Mouse (Mus musculus): ENCODE measurements around the gene Tigit. TPM values are rescaled to one million over a fixed set of nuclear protein-coding genes. Genes with fewer than 3 reads are reported as not detected.

Tigit gene
- polyA plus RNA-seq, 1 experiment from 2014 or later: not detected

DNA sequence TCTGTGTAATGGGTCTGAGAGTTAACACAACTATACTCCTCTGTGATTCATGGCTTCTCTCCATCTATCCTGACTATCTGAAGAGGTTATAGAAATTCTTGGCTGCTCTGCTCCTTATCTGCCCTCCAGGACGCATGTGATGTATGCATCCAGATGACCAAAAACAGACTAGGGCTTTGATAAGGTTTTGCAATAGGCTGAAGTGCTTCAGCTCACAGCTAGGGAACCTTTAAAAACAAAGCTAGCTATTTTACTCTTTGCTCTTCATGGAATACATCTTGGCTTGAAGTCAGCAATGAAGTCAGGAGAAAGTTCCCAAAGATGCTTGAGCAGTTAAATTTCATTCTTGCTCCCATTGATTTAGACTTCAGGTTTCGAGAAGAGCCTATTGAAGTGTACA lies 32.2 kb downstream of the Tigit start:
- no peak overlapping the region for H3K4me2 ChIP-seq (ENCODE audit: low read depth, low read length)
- H3K9me3 ChIP-seq (replicated peaks; ENCODE audit: control insufficient read depth, low read length): no peaks in the 10 kb centered on the region
- no peak overlapping the region for H3K9ac ChIP-seq (ENCODE audit: low read length)
- H3K27me3 ChIP-seq (ENCODE audit: control insufficient read depth, insufficient read depth, low read length): no peaks in the 10 kb centered on the region
- no peak overlapping the region for H3K4me3 ChIP-seq (replicated peaks; ENCODE audit: low read length)
- H3K27ac ChIP-seq (ENCODE audit: low read length): no peak overlapping the region
- no peak for ATAC-seq (ENCODE audit: insufficient read depth, low FRiP score)
- no peaks in the 10 kb centered on the region for H3K4me1 ChIP-seq (ENCODE audit: control insufficient read depth, insufficient read depth, low read length)
- H3K36me3 ChIP-seq (ENCODE audit: control insufficient read depth, insufficient read depth, low read length): no peaks in the 10 kb centered on the region
- WGBS: 79% methylated on average over 2 of the region's 2 CpGs

DNA sequence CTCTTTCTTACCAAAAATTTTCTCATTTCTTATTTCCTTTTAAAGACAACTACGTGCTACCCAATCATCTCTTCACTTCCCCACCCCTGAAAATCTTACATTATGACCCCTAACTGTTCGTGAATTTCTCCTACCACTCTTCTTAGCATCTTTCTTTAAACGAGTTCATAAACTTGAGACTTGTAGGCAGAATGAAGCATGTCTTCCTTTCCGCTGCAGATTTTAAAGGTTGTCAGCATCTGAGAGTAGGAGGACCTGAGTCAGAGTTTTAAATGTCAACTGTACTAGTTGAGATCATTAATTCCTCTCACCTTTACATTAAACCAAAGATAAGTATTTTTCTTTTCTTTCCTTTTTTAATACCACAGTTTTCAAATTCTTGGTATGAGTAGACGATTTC lies 35.3 kb downstream of the Tigit start:
- no peak overlapping the region for H3K4me2 ChIP-seq (ENCODE audit: low read depth, low read length)
- WGBS: 73% methylated on average over 5 of the region's 5 CpGs
- H3K27ac ChIP-seq (ENCODE audit: low read length): no peak overlapping the region
- H3K4me1 ChIP-seq (ENCODE audit: control insufficient read depth, insufficient read depth, low read length): no peaks in the 10 kb centered on the region
- no peaks in the 10 kb centered on the region for H3K27me3 ChIP-seq (ENCODE audit: control insufficient read depth, insufficient read depth, low read length)
- no peak overlapping the region for H3K9ac ChIP-seq (ENCODE audit: low read length)
- H3K4me3 ChIP-seq (replicated peaks; ENCODE audit: low read length): no peak overlapping the region
- no peaks in the 10 kb centered on the region for H3K9me3 ChIP-seq (replicated peaks; ENCODE audit: control insufficient read depth, low read length)
- H3K36me3 ChIP-seq (ENCODE audit: control insufficient read depth, insufficient read depth, low read length): no peaks in the 10 kb centered on the region
- ATAC-seq (ENCODE audit: insufficient read depth, low FRiP score): no peak

DNA sequence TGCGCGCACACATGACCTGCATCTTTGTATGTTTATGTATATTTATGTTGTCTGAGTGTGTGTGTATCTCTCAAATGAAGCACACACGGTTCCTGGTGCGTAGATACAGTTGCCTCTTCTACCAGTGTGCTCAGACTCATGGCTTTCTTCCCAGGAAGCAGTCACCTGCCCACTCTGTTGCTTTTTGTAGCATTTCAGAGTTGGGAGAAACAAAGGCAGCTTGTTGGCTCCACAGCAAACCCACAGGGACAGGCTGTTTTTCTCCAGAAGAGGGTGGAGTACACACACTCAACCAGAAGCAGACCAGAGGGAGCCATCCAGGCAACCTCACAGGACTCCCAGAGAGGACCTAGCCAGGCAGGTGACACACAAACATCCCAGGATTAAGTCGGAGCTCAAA lies 38.0 kb downstream of the Tigit start:
- no peak overlapping the region for H3K9ac ChIP-seq (ENCODE audit: low read length)
- no peak overlapping the region for H3K27ac ChIP-seq (ENCODE audit: low read length)
- no peak overlapping the region for H3K4me3 ChIP-seq (replicated peaks; ENCODE audit: low read length)
- H3K4me2 ChIP-seq (ENCODE audit: low read depth, low read length): no peak overlapping the region
- H3K9me3 ChIP-seq (replicated peaks; ENCODE audit: control insufficient read depth, low read length): no peaks in the 10 kb centered on the region
- H3K4me1 ChIP-seq (ENCODE audit: control insufficient read depth, insufficient read depth, low read length): no peaks in the 10 kb centered on the region
- no peaks in the 10 kb centered on the region for H3K36me3 ChIP-seq (ENCODE audit: control insufficient read depth, insufficient read depth, low read length)
- ATAC-seq (ENCODE audit: insufficient read depth, low FRiP score): no peak
- WGBS: 79% methylated on average over 5 of the region's 5 CpGs
- no peaks in the 10 kb centered on the region for H3K27me3 ChIP-seq (ENCODE audit: control insufficient read depth, insufficient read depth, low read length)

DNA sequence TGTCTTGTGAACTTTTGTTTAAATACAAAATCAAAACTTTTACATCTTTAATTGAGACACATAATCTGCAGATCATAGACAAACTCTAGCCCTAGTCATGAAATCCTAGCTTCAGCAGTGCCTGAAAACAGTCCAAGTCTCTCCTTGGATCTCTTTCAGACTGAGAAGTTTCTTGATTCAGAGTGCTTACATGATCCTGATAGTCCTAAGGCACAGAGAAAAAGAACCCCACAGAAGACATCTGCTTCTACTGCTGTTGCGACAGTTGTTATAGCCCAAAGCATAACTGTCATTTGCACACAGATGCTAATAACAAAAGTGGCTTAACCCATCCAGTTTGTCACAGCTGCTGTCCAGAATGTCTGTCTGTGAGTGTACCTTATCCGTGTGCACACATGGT lies 38.7 kb downstream of the Tigit start:
- H3K4me3 ChIP-seq (replicated peaks; ENCODE audit: low read length): no peak overlapping the region
- no peaks in the 10 kb centered on the region for H3K4me1 ChIP-seq (ENCODE audit: control insufficient read depth, insufficient read depth, low read length)
- peak; percentile 10; the same call in 1 of the 2 replicates for ATAC-seq (ENCODE audit: insufficient read depth, low FRiP score)
- H3K36me3 ChIP-seq (ENCODE audit: control insufficient read depth, insufficient read depth, low read length): no peaks in the 10 kb centered on the region
- WGBS: 47% methylated on average over 2 of the region's 2 CpGs
- H3K4me2 ChIP-seq (ENCODE audit: low read depth, low read length): no peak overlapping the region
- no peak overlapping the region for H3K9ac ChIP-seq (ENCODE audit: low read length)
- peak overlapping the region; percentile 36 for H3K27ac ChIP-seq (ENCODE audit: low read length)
- no peaks in the 10 kb centered on the region for H3K9me3 ChIP-seq (replicated peaks; ENCODE audit: control insufficient read depth, low read length)
- H3K27me3 ChIP-seq (ENCODE audit: control insufficient read depth, insufficient read depth, low read length): no peaks in the 10 kb centered on the region

DNA sequence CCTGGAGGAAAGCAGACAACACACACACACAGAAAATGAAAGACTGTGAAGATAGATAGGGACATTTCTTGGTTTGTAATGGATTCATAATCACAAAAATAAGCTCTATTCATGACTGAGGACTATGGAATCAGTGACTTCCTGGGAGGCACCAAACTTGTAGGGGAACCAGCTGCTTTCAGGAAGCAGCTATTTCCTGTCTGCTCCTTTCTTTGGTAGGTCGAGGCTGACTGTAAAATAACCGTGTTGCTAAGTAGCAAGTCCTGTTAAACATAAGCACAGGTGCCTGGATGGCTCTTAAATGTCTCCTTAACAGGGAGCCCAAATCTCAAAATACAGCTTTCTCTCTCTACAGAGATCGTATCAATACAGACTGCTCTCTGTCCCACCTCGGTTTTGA lies 39.1 kb downstream of the Tigit start:
- no peak overlapping the region for H3K4me2 ChIP-seq (ENCODE audit: low read depth, low read length)
- H3K4me3 ChIP-seq (replicated peaks; ENCODE audit: low read length): no peak overlapping the region
- no peak for ATAC-seq (ENCODE audit: insufficient read depth, low FRiP score)
- no peaks in the 10 kb centered on the region for H3K9me3 ChIP-seq (replicated peaks; ENCODE audit: control insufficient read depth, low read length)
- H3K36me3 ChIP-seq (ENCODE audit: control insufficient read depth, insufficient read depth, low read length): no peaks in the 10 kb centered on the region
- peak overlapping the region; percentile 21; the same call in 1 of the 2 replicates for H3K27ac ChIP-seq (ENCODE audit: low read length)
- H3K4me1 ChIP-seq (ENCODE audit: control insufficient read depth, insufficient read depth, low read length): no peaks in the 10 kb centered on the region
- H3K27me3 ChIP-seq (ENCODE audit: control insufficient read depth, insufficient read depth, low read length): no peaks in the 10 kb centered on the region
- WGBS: 54% methylated on average over 4 of the region's 4 CpGs
- no peak overlapping the region for H3K9ac ChIP-seq (ENCODE audit: low read length)

DNA sequence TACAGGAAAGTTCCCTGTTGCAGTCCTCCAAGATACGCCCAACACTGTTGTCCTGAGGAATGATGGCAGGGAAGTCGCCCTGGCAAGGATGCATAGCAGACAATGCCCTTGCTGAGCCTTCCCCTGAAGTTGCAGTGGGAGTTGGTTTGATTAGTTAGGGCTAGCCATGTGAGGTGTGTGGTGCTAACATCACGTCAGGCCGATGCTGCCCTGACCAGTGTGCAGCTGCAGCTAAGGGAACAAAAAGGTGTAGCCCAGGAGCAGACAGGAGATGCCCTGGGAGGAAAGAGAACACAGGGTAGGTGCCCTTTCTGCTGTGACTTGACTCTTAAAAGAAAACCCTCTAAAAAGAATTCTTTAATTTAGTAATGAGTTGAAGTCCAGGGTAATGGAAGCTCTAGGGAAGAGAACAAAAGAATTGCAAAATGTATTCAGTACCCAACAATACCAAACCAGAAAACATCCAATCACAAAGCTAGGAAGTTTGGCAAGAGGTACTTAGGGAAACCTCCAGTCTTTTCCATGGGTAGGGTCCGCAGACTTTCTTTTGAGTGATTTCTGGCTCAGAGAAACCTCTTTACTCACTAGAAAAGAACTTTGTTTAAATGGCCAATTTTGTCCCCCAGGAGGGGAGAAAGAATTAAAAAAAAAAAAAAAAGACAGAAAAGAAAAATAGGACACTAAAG lies 40.5 kb downstream of the Tigit start:
- Histone ChIP-seq H3K9me3 (replicated peaks; ENCODE audit: control insufficient read depth, low read length) (no peaks in the 10 kb centered on the region), H3K4me1 (ENCODE audit: control insufficient read depth, insufficient read depth, low read length) (no peaks in the 10 kb centered on the region), H3K9ac (ENCODE audit: low read length) (no peak overlapping the region), H3K4me3 (replicated peaks; ENCODE audit: low read length) (no peak overlapping the region), H3K4me2 (ENCODE audit: low read depth, low read length) (no peak overlapping the region), H3K36me3 (ENCODE audit: control insufficient read depth, insufficient read depth, low read length) (no peaks in the 10 kb centered on the region), H3K27ac (ENCODE audit: low read length) (no peak overlapping the region), H3K27me3 (ENCODE audit: control insufficient read depth, insufficient read depth, low read length) (no peaks in the 10 kb centered on the region)
- WGBS: 83% methylated on average over 5 of the region's 5 CpGs
- no peak for ATAC-seq (ENCODE audit: insufficient read depth, low FRiP score)

DNA sequence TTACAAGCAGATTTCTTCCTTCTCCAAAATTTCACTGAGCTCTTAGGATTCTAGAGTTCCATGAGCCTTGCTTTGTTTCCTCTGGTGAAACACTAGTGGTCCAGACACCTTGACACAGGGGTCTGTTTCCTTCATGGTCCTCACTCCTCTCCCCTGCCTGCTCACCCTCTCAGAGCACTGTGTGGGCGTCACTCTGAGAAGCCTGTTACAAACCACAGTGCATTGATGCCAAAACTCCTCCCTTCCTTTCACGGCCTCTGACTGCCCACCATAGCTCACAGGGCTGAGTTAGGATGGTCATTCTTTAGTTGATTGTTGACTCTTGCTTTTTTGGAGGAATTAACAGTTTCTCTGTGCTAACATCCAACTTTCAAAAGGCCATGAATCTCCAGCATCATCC lies 43.6 kb downstream of the Tigit start:
- ATAC-seq (ENCODE audit: insufficient read depth, low FRiP score): no peak
- no peaks in the 10 kb centered on the region for H3K9me3 ChIP-seq (replicated peaks; ENCODE audit: control insufficient read depth, low read length)
- peaks cover 5% of the 10 kb centered on the region for H3K4me1 ChIP-seq (ENCODE audit: control insufficient read depth, insufficient read depth, low read length)
- H3K27me3 ChIP-seq (ENCODE audit: control insufficient read depth, insufficient read depth, low read length): no peaks in the 10 kb centered on the region
- H3K4me3 ChIP-seq (replicated peaks; ENCODE audit: low read length): no peak overlapping the region
- no peak overlapping the region for H3K9ac ChIP-seq (ENCODE audit: low read length)
- WGBS: 43% methylated on average over 2 of the region's 2 CpGs
- H3K4me2 ChIP-seq (ENCODE audit: low read depth, low read length): no peak overlapping the region
- no peak overlapping the region for H3K27ac ChIP-seq (ENCODE audit: low read length)
- H3K36me3 ChIP-seq (ENCODE audit: control insufficient read depth, insufficient read depth, low read length): no peaks in the 10 kb centered on the region

DNA sequence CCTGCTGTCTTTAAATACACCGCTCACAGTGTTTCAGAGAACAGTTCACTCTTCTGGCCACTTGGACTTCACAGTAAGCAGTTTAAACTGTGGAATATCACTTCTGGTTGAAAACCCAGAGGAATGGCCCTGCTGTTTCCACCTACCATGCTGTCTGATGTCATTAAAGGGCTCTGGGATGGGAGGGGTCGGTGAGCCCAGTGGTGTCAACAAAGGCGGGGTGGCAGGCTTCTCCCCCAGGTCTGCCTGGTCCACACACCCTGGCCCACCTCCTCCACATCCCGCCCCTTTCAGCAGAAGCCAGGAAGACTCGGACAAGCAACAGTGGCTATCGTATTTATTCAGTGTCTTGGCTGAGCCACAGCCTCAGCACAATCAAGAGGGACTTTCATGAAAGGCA lies 44.7 kb downstream of the Tigit start:
- Histone ChIP-seq H3K4me1 (ENCODE audit: control insufficient read depth, insufficient read depth, low read length) (peaks cover 5% of the 10 kb centered on the region), H3K36me3 (ENCODE audit: control insufficient read depth, insufficient read depth, low read length) (no peaks in the 10 kb centered on the region), H3K4me2 (ENCODE audit: low read depth, low read length) (no peak overlapping the region), H3K9ac (ENCODE audit: low read length) (no peak overlapping the region), H3K9me3 (replicated peaks; ENCODE audit: control insufficient read depth, low read length) (no peaks in the 10 kb centered on the region), H3K27ac (ENCODE audit: low read length) (no peak overlapping the region), H3K27me3 (ENCODE audit: control insufficient read depth, insufficient read depth, low read length) (no peaks in the 10 kb centered on the region), H3K4me3 (replicated peaks; ENCODE audit: low read length) (no peak overlapping the region)
- 53% methylated on average over 6 of the region's 6 CpGs for WGBS
- no peak for ATAC-seq (ENCODE audit: insufficient read depth, low FRiP score)

DNA sequence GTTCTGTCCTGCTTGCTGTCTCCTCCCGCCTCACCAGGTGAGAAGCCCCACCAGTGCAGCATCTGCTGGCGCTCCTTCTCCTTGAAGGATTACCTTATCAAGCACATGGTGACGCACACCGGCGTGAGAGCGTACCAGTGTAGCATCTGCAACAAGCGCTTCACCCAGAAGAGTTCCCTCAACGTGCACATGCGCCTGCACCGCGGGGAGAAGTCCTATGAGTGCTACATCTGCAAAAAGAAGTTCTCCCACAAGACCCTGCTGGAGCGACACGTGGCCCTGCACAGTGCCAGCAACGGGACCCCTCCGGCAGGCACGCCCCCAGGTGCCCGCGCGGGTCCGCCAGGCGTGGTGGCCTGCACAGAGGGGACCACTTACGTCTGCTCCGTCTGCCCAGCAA lies 45.7 kb downstream of the Tigit start:
- no peaks in the 10 kb centered on the region for H3K9me3 ChIP-seq (replicated peaks; ENCODE audit: control insufficient read depth, low read length)
- H3K27me3 ChIP-seq (ENCODE audit: control insufficient read depth, insufficient read depth, low read length): no peaks in the 10 kb centered on the region
- no peak overlapping the region for H3K4me3 ChIP-seq (replicated peaks; ENCODE audit: low read length)
- WGBS: 84% methylated on average over 23 of the region's 23 CpGs
- ATAC-seq (ENCODE audit: insufficient read depth, low FRiP score): no peak
- H3K4me1 ChIP-seq (ENCODE audit: control insufficient read depth, insufficient read depth, low read length): peaks cover 5% of the 10 kb centered on the region
- H3K9ac ChIP-seq (ENCODE audit: low read length): no peak overlapping the region
- no peak overlapping the region for H3K4me2 ChIP-seq (ENCODE audit: low read depth, low read length)
- H3K27ac ChIP-seq (ENCODE audit: low read length): no peak overlapping the region
- no peaks in the 10 kb centered on the region for H3K36me3 ChIP-seq (ENCODE audit: control insufficient read depth, insufficient read depth, low read length)

All from stomach, embryonic 16.5 days (tissue).